Comparison of ENCODE assay signal across 13 mouse cellular contexts in genomic region chr5:89714552-89714951, GRCm38 (mm10).
DNase-seq lines count a peak whose midpoint lies in the region; ATAC-seq and TF ChIP-seq lines count a peak whose summit lies in the region.
"Had no signal": no experiment of that assay in that cellular context is flagged by ENCODE, and none has a peak within 500 bp of the region (broad histone marks: within the 10 kb centered on the region; RNA-seq: fewer than 3 reads in every experiment).

No protein-coding gene starts in this region.

- WGBS in heart, adult 2 months, result 51% methylated on average over 2 of the region's 2 CpGs

- no peaks in the 10 kb centered on the region for H3K79me2 ChIP-seq in heart, adult 2 months (replicated peaks; ENCODE audit: control insufficient read depth, insufficient read depth, low read length)

- no peak overlapping the region for H3K9ac ChIP-seq in heart, adult 2 months (ENCODE audit: low read depth, low read length)
- H3K9ac ChIP-seq: heart, embryonic 15.5 days; limb, embryonic 12.5 days; midbrain, embryonic 13.5 days had no signal

- no peak overlapping the region for H3K4me3 ChIP-seq in heart, adult 2 months
- no peak overlapping the region for H3K4me3 ChIP-seq in embryonic fibroblast, embryonic 13.5 days (ENCODE audit: insufficient read depth, low read length)
- H3K4me3 ChIP-seq: heart, embryonic 15.5 days; limb, embryonic 12.5 days; midbrain, embryonic 13.5 days had no signal

- H3K36me3 ChIP-seq in heart, adult 2 months (ENCODE audit: control insufficient read depth, insufficient read depth, low read length), result no peaks in the 10 kb centered on the region
- H3K36me3 ChIP-seq: G1E; heart, embryonic 15.5 days; limb, embryonic 12.5 days; midbrain, embryonic 13.5 days had no signal

- intact Hi-C loops in heart, adult 2 months (cut with DNase I), result loop anchor here (2.0 kb wide), 1 partner anchor 104 kb away; no protein-coding TSS in a partner anchor
- intact Hi-C loops in left cerebral cortex, postnatal 4 days (cut with DNase I), result no loop called here
- intact Hi-C loops in left cerebral cortex, postnatal 14 days (cut with DNase I), result loop anchor here (5.0 kb wide), 1 partner anchor 478 kb away; no protein-coding TSS in a partner anchor

- TF ChIP-seq EP300 in heart, adult 2 months (IDR thresholded peaks at IDR 0.05; ENCODE audit: insufficient read depth, low read depth, low read length), result no peak

- CTCF ChIA-PET in Patski (lab: Charles Lee), result no interaction called here

- H3K4me1 ChIP-seq in heart, adult 2 months (ENCODE audit: control insufficient read depth, insufficient read depth, low read length), result no peaks in the 10 kb centered on the region
- no peaks in the 10 kb centered on the region for H3K4me1 ChIP-seq in embryonic fibroblast, embryonic 13.5 days (ENCODE audit: control insufficient read depth, insufficient read depth, low read length)
- H3K4me1 ChIP-seq: limb, embryonic 12.5 days; midbrain, embryonic 13.5 days had no signal

- in situ Hi-C loops in Patski (cut with MboI; ENCODE audit: low pct_unique_long_range_greater_than_20kb), result loop anchor here (10.0 kb wide), 1 partner anchor 480 kb away; no protein-coding TSS in a partner anchor

- POLR2A ChIA-PET in Patski (lab: Charles Lee), result no interaction called here

- H3K27me3 ChIP-seq in heart, adult 2 months (ENCODE audit: control insufficient read depth, insufficient read depth, low read length), result no peaks in the 10 kb centered on the region
- peaks cover 25% of the 10 kb centered on the region for H3K27me3 ChIP-seq in Patski
- H3K27me3 ChIP-seq: heart, embryonic 15.5 days; limb, embryonic 12.5 days; midbrain, embryonic 13.5 days had no signal

- no peak for ATAC-seq in Patski
- ATAC-seq: midbrain, embryonic 13.5 days had no signal

- DNase-seq in heart, adult 2 months, result no peak
- DNase-seq in heart, adult 11 months, result no peak
- DNase-seq in left cerebral cortex, postnatal 4 days, result peak; percentile 14
- DNase-seq in left cerebral cortex, postnatal 14 days (ENCODE audit: low spot score in 2 of 2), result no peak
- no peak for DNase-seq in Patski (ENCODE audit: low read depth, low spot score)
- no peak for DNase-seq in urinary bladder, postnatal 10 days (ENCODE audit: low spot score)
- no peak for DNase-seq in testis, postnatal 10 days (ENCODE audit: low spot score)
- DNase-seq: adrenal gland, adult 8-10 months had no signal

- H3K27ac ChIP-seq in heart, adult 2 months, result no peak overlapping the region
- H3K27ac ChIP-seq in embryonic fibroblast, embryonic 13.5 days (ENCODE audit: insufficient read depth, low read length), result no peak overlapping the region
- H3K27ac ChIP-seq: heart, embryonic 15.5 days; limb, embryonic 12.5 days; midbrain, embryonic 13.5 days had no signal

- TF ChIP-seq CTCF in heart, adult 2 months (IDR thresholded peaks at IDR 0.05), result peak; percentile 59
- peak; percentile 38 for TF ChIP-seq CTCF in Patski (IDR thresholded peaks at IDR 0.05)
- 0 out of 2 replicates have a peak, but pooled peaks have one; percentile 20 for TF ChIP-seq CTCF in embryonic fibroblast, embryonic 13.5 days (IDR thresholded peaks at IDR 0.05; ENCODE audit: borderline replicate concordance, insufficient read depth, low read length)

- no peak for TF ChIP-seq POLR2A in heart, adult 2 months (IDR thresholded peaks at IDR 0.05; ENCODE audit: insufficient read depth, low read depth, low read length)
- TF ChIP-seq POLR2A in embryonic fibroblast, embryonic 13.5 days (IDR thresholded peaks at IDR 0.05; ENCODE audit: low read depth, low read length), result no peak
